Mouse (Mus musculus): ENCODE results near the gene Bcl9.

- TF ChIP-seq CTCF (IDR thresholded peaks at IDR 0.05; ENCODE audit: control insufficient read depth, insufficient read depth, low read length) (no peak), POLR2A (IDR thresholded peaks at IDR 0.05; ENCODE audit: borderline replicate concordance, control insufficient read depth, low read depth, low read length) (no peak)
Observed at GRCm38 (mm10) chr3:97284878-97285277, 12.8 kb downstream of the Bcl9 start.

Measured in bone marrow, adult 2 months (tissue).